ENCODE assay signal across 9 mouse cellular contexts in genomic region chr2:60747590-60747989, GRCm38 (mm10). TPM values are rescaled to one million over a fixed set of nuclear protein-coding genes. Genes with fewer than 3 reads are reported as not detected.
DNase-seq lines count a peak whose midpoint lies in the region; ATAC-seq and TF ChIP-seq lines count a peak whose summit lies in the region.
"Had no signal": no experiment of that assay in that cellular context is flagged by ENCODE, and none has a peak within 500 bp of the region (broad histone marks: within the 10 kb centered on the region; RNA-seq: fewer than 3 reads in every experiment).

No protein-coding gene starts in this region.

- peak; percentile 35 for TF ChIP-seq CTCF in heart, postnatal 0 days (IDR thresholded peaks at IDR 0.05; ENCODE audit: low read depth)

- ATAC-seq in embryonic facial prominence, embryonic 15.5 days (ENCODE audit: insufficient number of reproducible peaks, low FRiP score, low TSS enrichment, low read depth), result 0 out of 2 replicates have a peak, but pooled peaks have one; percentile 34
- peak; percentile 66 for ATAC-seq in heart, postnatal 0 days (ENCODE audit: insufficient read depth, low read depth)
- ATAC-seq in lung, embryonic 16.5 days (ENCODE audit: low read depth), result peak; percentile 77

- H3K4me2 ChIP-seq in embryonic facial prominence, embryonic 15.5 days (replicated peaks), result no peak overlapping the region
- no peak overlapping the region for H3K4me2 ChIP-seq in heart, postnatal 0 days (ENCODE audit: low read depth, low read length)
- no peak overlapping the region for H3K4me2 ChIP-seq in lung, embryonic 16.5 days (ENCODE audit: low read depth, low read length)
- H3K4me2 ChIP-seq: hindbrain, embryonic 15.5 days had no signal

- no peak for TF ChIP-seq EP300 in heart, postnatal 0 days (IDR thresholded peaks at IDR 0.05; ENCODE audit: low read depth)

- peak; percentile 18 for DNase-seq in kidney, adult 9 months
- no peak for DNase-seq in kidney, postnatal 25 days
- DNase-seq in heart, postnatal 0 days (ENCODE audit: low spot score), result peak; percentile 29
- no peak for DNase-seq in cerebellum, postnatal 36 days
- no peak for DNase-seq in thymus, postnatal 14 days
- no peak for DNase-seq in adrenal gland, adult 8-10 months

- 0 out of 2 replicates have a peak, but pooled peaks cover 7% of the 10 kb centered on the region for H3K4me1 ChIP-seq in embryonic facial prominence, embryonic 15.5 days
- no peaks in the 10 kb centered on the region for H3K4me1 ChIP-seq in heart, postnatal 0 days (ENCODE audit: control insufficient read depth, insufficient read depth)
- H3K4me1 ChIP-seq in lung, embryonic 16.5 days (replicated peaks; ENCODE audit: control insufficient read depth, insufficient read depth, low read length), result peaks cover 22% of the 10 kb centered on the region
- H3K4me1 ChIP-seq: hindbrain, embryonic 15.5 days had no signal

- no peaks in the 10 kb centered on the region for H3K27me3 ChIP-seq in embryonic facial prominence, embryonic 15.5 days
- no peaks in the 10 kb centered on the region for H3K27me3 ChIP-seq in heart, postnatal 0 days (ENCODE audit: control insufficient read depth, insufficient read depth, low read length)
- no peaks in the 10 kb centered on the region for H3K27me3 ChIP-seq in lung, embryonic 16.5 days (ENCODE audit: control insufficient read depth, insufficient read depth, low read depth, low read length)
- H3K27me3 ChIP-seq: hindbrain, embryonic 15.5 days had no signal

- no peaks in the 10 kb centered on the region for H3K9me3 ChIP-seq in embryonic facial prominence, embryonic 15.5 days (replicated peaks)
- H3K9me3 ChIP-seq in heart, postnatal 0 days (replicated peaks; ENCODE audit: control insufficient read depth, low read length), result no peaks in the 10 kb centered on the region
- H3K9me3 ChIP-seq in lung, embryonic 16.5 days (ENCODE audit: control insufficient read depth, low read length), result no peaks in the 10 kb centered on the region
- H3K9me3 ChIP-seq: hindbrain, embryonic 15.5 days had no signal

- peaks cover 16% of the 10 kb centered on the region for H3K36me3 ChIP-seq in embryonic facial prominence, embryonic 15.5 days
- H3K36me3 ChIP-seq in heart, postnatal 0 days (replicated peaks; ENCODE audit: control insufficient read depth, insufficient read depth, low read length), result peaks cover 22% of the 10 kb centered on the region
- H3K36me3 ChIP-seq in lung, embryonic 16.5 days (ENCODE audit: control insufficient read depth, insufficient read depth, low read length), result peaks cover 7% of the 10 kb centered on the region

- no peak overlapping the region for H3K4me3 ChIP-seq in embryonic facial prominence, embryonic 15.5 days (replicated peaks)
- no peak overlapping the region for H3K4me3 ChIP-seq in heart, postnatal 0 days (ENCODE audit: low read depth, low read length)
- H3K4me3 ChIP-seq in lung, embryonic 16.5 days (ENCODE audit: low read length), result no peak overlapping the region
- H3K4me3 ChIP-seq: hindbrain, embryonic 15.5 days had no signal

- WGBS in embryonic facial prominence, embryonic 15.5 days, result 58% methylated on average over 3 of the region's 3 CpGs
- 26% methylated on average over 3 of the region's 3 CpGs for WGBS in heart, postnatal 0 days
- 32% methylated on average over 3 of the region's 3 CpGs for WGBS in lung, embryonic 16.5 days

- no peak overlapping the region for H3K9ac ChIP-seq in embryonic facial prominence, embryonic 15.5 days
- H3K9ac ChIP-seq in heart, postnatal 0 days (replicated peaks; ENCODE audit: low read depth, low read length), result no peak overlapping the region
- H3K9ac ChIP-seq in lung, embryonic 16.5 days (ENCODE audit: low read length), result no peak overlapping the region
- H3K9ac ChIP-seq: hindbrain, embryonic 15.5 days had no signal

- H3K27ac ChIP-seq in embryonic facial prominence, embryonic 15.5 days (replicated peaks), result no peak overlapping the region
- H3K27ac ChIP-seq in heart, postnatal 0 days (ENCODE audit: low read depth), result no peak overlapping the region
- H3K27ac ChIP-seq in lung, embryonic 16.5 days (ENCODE audit: low read length), result peak overlapping the region; percentile 37; the same call in 1 of the 2 replicates
- H3K27ac ChIP-seq: hindbrain, embryonic 15.5 days had no signal

RNA-seq across cellular contexts. Expression of gene Itgb6, which starts 25.1 kb away (rescaled TPM):
- polyA plus RNA-seq in embryonic facial prominence, embryonic 15.5 days (2015; fragmentation: Nextera tagmentation; extraction: Ambion mirVana), result 2.9 and 3.8 TPM in 2 replicates
- 1.7 and 2.4 TPM in 2 replicates for total RNA-seq in heart, postnatal 0 days (2014; rRNA removed; ENCODE audit: low replicate concordance)
- polyA plus RNA-seq in heart, postnatal 0 days (2015; fragmentation: Nextera tagmentation; extraction: Ambion mirVana), result 0.51 and 0.71 TPM in 2 replicates
- 10.0 and 12.4 TPM in 2 replicates for polyA plus RNA-seq in lung, embryonic 16.5 days (2015; fragmentation: Nextera tagmentation; extraction: Ambion mirVana)
- total RNA-seq in adrenal gland, adult 8-10 months (2022), result not detected
- polyA plus RNA-seq: hindbrain, embryonic 15.5 days had no signal

Comparison
In these comparisons a context has a peak if more than half of its experiments do, and no peak if none do; other contexts are left out.
1. DNase-seq: peak in kidney, adult 9 months (single experiment) and heart, postnatal 0 days (single experiment); none in kidney, postnatal 25 days (0 of 2), cerebellum, postnatal 36 days (0 of 2), thymus, postnatal 14 days (single experiment) and adrenal gland, adult 8-10 months (single experiment).
2. Peak in every context shown above with its lines, with median percentiles within 50 percentile points of each other: ATAC-seq.